Mouse (Mus musculus) left cerebral cortex, postnatal 10 days (tissue): ENCODE results near the gene Gm5269. TPM values are rescaled to one million over a fixed set of nuclear protein-coding genes. Genes with fewer than 3 reads are reported as not detected.
A peak's percentile ranks its signal among the peaks of the same experiment; 100 is the strongest.

ENCODE experiments used
- DNase-seq, 2 experiments: peaks; one replicate each; pipeline ENCODE4 v3.0.0; 2021 to 2022; ENCODE audit warnings: low spot score in 2 of 2, mixed read lengths in 1 of 2; ENCODE audit errors: extremely low spot score in 1 of 2
- intact Hi-C: fragments of 180-260 bp; cut with DNase I; formaldehyde crosslinking; loops from one replicate; pipeline ENCODE4 v1.15.1; 2025
- total RNA-seq, 2 experiments: library from RNA; stranded (reverse); gene quantifications; 2 replicates each; pipeline ENCODE4 v1.2.3; 2021

The Gm5269 gene
- total RNA-seq: not detected

GRCm38 (mm10) chr1:45890173-45890572 is at the start of gene Gm5269:
Gene Gm5269 (minus strand): TSS chr1:45890273.
- DNase-seq: no peak
- intact Hi-C loops: no loop called here

- intact Hi-C loops: no loop called here
- no peak for DNase-seq
These were observed 41.1 kb upstream of the Gm5269 start for GRCm38 (mm10) chr1:45931127-45931526.

- intact Hi-C loops: loop anchor here (5.0 kb wide), 1 partner anchor 100 kb away; no protein-coding TSS in a partner anchor
- no peak for DNase-seq
These were observed 36.8 kb upstream of the Gm5269 start for GRCm38 (mm10) chr1:45926911-45927310.

GRCm38 (mm10) chr1:45926393-45926763 is 36.3 kb upstream of the Gm5269 start, which contains the start of gene Slc40a1:
Gene Slc40a1 (minus strand): TSS chr1:45926523.
- no peak for DNase-seq
- intact Hi-C loops: loop anchor here (5.0 kb wide), 1 partner anchor 99 kb away; no protein-coding TSS in a partner anchor

GRCm38 (mm10) chr1:45925500-45926392 is 35.7 kb upstream of the Gm5269 start:
- peak; percentile 27 to 88 for DNase-seq
- intact Hi-C loops: loop anchor here (5.0 kb wide), 1 partner anchor 98 kb away; no protein-coding TSS in a partner anchor

- intact Hi-C loops: loop anchor here (5.0 kb wide), 1 partner anchor 98 kb away; no protein-coding TSS in a partner anchor
- DNase-seq: no peak
These were observed 35.0 kb upstream of the Gm5269 start for GRCm38 (mm10) chr1:45925131-45925499.

GRCm38 (mm10) chr1:45924516-45924915 is 34.4 kb upstream of the Gm5269 start:
- DNase-seq: no peak
- intact Hi-C loops: no loop called here

- DNase-seq: no peak
- intact Hi-C loops: no loop called here
These were observed 33.2 kb upstream of the Gm5269 start for GRCm38 (mm10) chr1:45923306-45923705.

GRCm38 (mm10) chr1:45920703-45921102 is 30.6 kb upstream of the Gm5269 start:
- no peak for DNase-seq
- intact Hi-C loops: no loop called here

- intact Hi-C loops: no loop called here
- no peak for DNase-seq
These were observed 29.7 kb upstream of the Gm5269 start for GRCm38 (mm10) chr1:45919752-45920151.

- DNase-seq: no peak
- intact Hi-C loops: no loop called here
These were observed 27.2 kb upstream of the Gm5269 start for GRCm38 (mm10) chr1:45917136-45917803.

- no peak for DNase-seq
- intact Hi-C loops: no loop called here
These were observed 26.1 kb upstream of the Gm5269 start for GRCm38 (mm10) chr1:45916174-45916573.

- intact Hi-C loops: no loop called here
- DNase-seq: no peak
These were observed 24.2 kb upstream of the Gm5269 start for GRCm38 (mm10) chr1:45914236-45914635.

- peak in 1 of 2 experiments; percentile 22 for DNase-seq
These were observed 15.2 kb upstream of the Gm5269 start for GRCm38 (mm10) chr1:45905107-45905821.

GRCm38 (mm10) chr1:45904161-45904560 is 14.1 kb upstream of the Gm5269 start:
- no peak for DNase-seq
- intact Hi-C loops: no loop called here

More at GRCm38 (mm10) chr1:45905107-45905821, 15.2 kb upstream of the Gm5269 start:
- intact Hi-C loops: no loop called here

GRCm38 (mm10) chr1:45898044-45898443 is 8.0 kb upstream of the Gm5269 start:
- intact Hi-C loops: no loop called here
- no peak for DNase-seq

GRCm38 (mm10) chr1:45894168-45894912 is 4.3 kb upstream of the Gm5269 start:
- DNase-seq: no peak
- intact Hi-C loops: no loop called here

- intact Hi-C loops: no loop called here
- DNase-seq: no peak
These were observed 1.9 kb upstream of the Gm5269 start for GRCm38 (mm10) chr1:45891986-45892385.

- intact Hi-C loops: no loop called here
- no peak for DNase-seq
These were observed 3.3 kb downstream of the Gm5269 start for GRCm38 (mm10) chr1:45886800-45887199.
